Mouse (Mus musculus) kidney, postnatal 36 days (tissue): ENCODE data around the gene Pdlim1.
"Not testable (repeated sequence)": the region's sequence is repeated elsewhere in the genome, so short reads cannot be mapped to it uniquely, and the experiment has no call there.

Experiments used
- DNase-seq, 2 experiments: peaks; one replicate each; pipeline ENCODE4 v3.0.0; 2021 to 2022; ENCODE audit warnings: mixed read lengths in 2 of 2

The Pdlim1 gene

DNA sequence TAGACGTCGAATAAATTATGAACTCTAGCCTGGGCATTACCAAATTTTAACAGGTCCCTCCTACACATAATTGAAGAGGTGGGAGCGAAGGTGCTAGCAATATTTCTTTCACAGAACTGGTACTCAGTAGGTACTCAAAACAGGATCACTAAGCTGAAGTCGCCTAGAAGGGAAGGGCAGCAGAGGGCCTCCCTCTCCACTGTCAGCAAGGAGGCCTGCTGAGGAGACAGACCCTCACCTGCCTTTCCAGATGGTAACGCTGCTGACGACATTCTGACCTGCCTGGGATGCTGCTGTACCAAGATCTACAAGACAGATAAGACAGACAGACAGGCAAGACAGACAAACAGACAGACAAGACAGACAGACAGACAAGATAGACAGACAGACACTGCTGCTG, 31.3 kb downstream of the Pdlim1 start:
- DNase-seq: no peak

DNA sequence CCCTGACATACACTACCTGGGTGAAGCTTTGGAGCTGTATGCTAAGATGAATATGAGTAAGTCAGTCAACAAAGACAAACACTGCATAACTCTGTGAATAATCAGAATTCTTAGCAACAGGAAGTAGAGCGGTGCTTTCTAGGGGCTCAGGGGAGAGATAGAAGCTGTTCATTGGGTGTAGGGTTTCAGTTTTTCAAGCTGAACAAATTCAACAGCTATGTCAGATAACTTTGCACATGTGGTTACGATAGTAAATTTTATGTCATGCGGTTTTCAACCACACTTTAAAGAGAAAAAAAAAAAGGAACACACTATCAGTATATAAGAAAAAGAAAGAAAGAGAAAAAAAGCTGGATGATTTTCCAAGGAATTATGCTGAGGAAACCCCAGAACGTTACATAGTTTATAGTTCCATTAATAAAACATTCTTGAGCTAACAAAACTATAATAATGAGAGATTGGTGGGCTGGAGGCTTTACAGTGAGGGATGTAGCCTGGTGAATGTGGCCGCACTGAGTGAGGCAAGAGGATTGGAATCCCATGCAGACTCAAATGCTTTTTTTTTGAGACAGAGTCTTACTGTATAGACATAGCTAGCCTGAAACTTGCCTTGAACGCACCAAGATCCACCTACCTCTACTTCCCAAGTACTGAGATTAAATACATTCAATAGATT, 33.3 kb downstream of the Pdlim1 start:
- no peak for DNase-seq

DNA sequence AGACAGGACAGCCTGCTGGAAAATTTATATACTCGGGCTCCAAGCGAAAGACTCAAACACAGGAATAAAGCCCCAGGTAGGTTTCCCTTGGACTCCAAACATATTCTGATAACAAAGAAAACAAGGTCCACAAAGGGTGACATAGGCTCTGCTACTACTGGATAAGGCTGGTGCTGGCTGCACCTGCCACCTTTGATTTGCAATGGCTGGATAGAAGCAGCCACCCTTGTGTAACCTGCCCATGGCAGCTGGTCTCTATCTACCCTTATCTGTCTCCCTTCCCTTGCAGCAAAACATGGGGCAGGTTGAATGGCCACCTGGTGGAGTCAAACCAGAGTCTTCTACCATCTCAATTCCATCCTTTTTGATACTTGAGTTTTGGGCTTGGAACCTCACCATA, 39.1 kb downstream of the Pdlim1 start:
- DNase-seq: no peak

DNA sequence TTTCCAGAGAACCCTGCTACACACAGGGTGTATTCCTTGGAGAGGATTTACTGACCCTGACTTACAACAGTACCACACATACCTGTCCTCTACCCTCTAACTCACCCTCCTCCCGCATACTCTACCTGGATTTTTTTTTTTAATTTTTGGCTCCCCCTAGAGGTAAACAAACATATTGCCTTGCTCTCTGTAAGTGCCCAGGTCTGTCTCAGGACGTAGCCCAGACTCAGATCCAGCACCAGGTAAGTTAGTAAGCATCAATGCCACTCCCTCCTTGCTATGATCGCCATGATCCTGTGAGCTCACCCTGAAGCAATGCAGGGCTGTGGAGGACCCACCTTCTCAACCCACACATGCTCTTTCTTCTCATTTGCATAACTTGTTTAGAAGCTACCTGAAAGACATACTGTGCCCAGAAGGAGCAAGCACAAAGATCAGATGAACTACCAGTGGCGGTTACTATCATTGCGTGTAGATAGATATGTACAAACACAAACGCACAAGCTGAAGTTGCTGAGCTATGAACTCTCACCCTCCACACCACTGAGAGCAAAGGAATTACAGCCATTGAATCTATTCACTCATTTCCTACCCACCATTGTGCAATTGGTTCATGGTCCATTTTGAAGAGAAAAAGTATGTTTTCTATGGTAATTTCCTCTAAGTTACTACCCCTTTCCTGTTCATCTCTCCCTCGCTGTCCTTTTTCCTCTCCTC, 39.7 kb downstream of the Pdlim1 start:
- DNase-seq: no peak

DNA sequence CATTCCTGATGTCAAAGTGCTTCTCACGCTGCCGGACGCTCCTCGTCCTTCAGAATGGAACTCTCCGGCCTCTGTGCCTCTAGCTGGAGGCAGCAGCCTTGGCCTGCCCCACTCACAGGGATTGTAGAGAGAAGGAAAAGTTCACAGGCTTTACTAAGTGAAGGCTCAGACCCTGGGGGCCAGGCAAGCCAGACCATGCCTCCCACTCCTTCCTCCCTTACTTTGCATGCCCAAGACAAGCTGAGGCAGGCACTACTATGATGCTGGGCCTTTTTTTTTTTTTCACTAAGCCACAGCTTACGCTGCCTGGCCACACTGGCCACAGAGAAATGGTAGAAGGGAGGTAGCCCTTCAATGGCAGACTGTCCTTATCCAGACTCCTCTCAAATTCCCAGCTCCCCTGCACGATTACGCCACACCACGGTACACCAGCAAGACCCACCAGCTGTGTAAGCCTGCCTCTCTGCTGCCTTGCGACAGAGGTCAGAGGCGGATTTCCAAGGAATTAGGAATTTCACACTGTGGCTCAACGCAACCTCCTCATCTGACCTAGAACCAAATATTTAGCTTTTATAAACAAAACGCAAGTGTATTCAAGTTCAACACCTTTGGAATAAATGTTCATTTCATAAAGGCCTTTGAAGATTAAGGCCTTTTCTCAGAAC, 40.4 kb downstream of the Pdlim1 start:
- DNase-seq: peak in 1 of 2 experiments; percentile 23

DNA sequence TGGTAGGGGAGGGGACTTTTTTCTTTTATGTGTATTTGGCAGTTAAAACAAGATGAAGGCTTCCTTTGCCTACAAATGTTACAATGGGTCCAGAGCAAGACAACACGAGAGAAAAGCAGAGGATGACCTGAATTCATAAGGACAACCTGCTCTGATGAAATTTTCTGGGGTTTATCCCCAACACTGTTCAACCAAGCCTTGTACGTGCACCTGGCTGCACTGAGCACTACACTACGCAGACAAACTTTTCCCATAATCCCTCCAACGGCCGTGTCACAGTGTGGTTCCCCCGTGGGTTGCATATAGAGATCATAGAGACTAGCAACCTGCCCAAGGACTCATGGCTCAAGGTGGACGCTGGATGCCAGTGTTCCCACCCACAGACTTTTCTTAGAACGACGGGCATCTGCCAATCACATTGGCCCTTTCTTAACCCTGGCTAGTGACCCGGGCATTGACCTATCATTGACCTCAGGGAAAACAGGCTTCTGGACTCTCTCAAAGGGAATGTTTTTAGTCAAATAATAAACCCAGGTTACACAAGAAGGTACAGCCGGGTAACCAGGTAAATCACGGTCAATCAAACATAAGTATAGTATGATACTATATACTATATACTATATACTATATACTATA, 45.0 kb downstream of the Pdlim1 start:
- DNase-seq: peak; percentile 24 to 44

DNA sequence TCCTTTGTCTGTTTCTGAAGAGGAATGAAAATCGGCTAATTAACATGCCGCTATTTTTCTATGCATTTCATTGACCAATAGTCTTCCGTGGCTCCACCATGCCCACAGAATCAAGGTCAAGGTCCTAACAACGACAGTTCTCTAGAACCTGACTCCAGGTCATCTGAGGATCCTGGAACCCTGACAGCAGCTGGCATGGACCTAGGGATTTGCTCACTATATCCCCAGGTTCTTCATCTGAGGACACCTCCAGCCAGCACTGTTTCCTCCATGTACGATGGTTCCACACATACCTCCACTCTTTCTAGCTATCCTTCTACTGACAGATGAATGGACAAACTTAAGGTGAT, 45.9 kb downstream of the Pdlim1 start:
- DNase-seq: peak; percentile 50 to 69

DNA sequence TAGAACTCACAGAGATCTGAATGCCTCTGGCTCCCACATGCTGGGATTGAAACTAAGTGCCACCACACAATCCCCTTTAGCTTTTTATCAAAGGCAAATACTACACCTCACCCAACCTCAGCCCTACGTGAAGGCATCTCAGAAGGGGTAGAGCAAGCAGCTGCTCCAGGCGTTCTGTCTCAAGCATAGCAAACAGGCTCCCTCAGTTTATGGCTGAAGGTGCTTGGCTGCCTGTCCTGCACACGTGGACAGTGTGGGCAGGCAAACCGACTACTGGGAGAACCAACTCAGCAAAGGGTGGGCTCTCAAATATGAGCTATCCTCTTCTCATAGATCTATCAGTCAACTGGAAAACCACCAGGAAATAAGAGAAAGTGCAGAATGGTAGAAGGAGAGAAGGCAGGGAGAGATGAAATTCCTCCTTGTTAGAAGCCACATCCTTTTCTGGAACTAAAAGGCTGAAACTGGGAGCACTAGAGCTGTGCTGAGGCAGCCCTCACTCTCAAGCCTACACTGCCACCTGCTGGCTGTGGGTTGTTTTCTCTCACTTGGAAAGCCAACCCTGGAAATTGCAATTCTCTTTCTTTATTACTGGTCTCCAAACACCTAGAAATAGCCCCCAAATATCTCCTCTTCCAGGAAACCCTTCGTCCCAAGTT, 46.4 kb downstream of the Pdlim1 start:
- peak; percentile 57 to 90 for DNase-seq

DNA sequence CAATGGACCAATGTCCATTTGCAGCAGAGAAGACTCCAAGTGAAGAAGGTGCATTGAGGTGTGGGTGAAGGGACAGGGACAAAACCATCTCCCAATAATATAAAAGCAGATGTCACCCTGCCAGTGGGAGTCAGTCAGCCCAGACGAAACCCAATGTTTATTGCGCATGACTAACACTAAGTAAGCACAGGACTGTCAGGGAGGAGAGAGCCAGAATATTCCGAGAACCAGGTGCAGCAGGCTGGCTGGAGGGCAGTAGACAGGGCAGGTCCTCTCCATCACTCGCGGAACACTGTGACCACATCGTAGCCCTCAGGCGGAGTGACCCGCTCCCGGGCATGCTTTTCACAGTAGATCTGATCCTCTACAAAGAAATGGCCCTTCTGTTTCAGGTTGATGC, 49.3 kb downstream of the Pdlim1 start:
- DNase-seq: not testable (repeated sequence)

DNA sequence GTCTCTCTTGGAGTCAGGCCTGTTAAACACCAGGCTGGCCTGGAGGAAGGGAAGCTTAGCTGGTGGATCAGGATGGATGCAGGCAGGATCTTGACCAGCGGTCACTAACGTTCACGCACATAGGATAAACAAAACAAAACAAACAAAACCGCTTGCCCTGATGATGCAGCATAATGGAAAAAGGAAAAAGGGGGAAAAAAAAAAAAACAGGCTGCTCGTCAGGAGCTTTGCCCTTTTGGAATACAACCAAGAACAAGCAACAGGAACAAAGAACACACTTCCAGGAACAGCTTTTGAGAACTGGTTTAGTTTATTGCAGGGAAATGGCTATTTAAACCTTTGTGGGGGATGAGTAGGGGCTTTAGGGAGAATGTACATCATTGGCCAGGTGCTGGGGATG, 50.8 kb downstream of the Pdlim1 start:
- DNase-seq: no peak

DNA sequence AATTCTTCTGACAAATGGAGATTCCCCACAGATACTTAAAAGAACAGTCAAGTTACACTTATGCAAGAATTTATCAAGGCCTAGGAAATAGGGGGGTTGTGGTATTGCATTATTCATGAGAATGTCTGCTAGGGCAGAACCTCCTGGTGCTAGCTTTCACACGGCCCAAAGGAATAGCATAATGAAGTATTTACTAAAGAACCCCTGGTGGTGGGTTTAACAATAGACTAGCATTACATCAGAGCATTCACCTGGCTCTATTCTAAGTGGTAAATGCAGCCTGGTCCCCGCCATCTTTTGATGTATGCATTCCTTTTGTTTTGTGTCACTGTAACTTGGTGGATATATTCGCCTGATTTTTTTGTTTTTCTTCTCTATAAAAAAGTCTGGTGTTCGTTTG, 68.7 kb downstream of the Pdlim1 start:
- not testable (repeated sequence) for DNase-seq

DNA sequence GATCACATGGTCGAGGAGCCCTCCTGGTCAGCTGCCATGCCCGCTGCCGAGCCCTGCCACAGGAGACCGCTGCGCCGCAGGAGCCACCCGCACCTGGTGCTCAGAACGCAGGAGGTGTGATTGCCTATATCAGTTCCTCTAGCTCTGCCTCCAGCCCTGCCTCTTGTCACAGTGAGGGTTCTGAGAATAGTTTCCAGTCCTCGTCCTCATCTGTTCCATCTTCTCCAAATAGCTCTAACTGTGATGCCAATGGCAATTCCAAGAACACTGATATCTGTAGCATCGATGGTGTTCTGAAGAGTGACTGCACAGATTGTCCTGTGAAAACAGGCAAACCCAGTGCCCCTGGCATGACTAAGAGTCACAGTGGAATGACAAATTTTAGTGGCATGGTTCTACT, 81.0 kb downstream of the Pdlim1 start:
- no peak for DNase-seq

DNA sequence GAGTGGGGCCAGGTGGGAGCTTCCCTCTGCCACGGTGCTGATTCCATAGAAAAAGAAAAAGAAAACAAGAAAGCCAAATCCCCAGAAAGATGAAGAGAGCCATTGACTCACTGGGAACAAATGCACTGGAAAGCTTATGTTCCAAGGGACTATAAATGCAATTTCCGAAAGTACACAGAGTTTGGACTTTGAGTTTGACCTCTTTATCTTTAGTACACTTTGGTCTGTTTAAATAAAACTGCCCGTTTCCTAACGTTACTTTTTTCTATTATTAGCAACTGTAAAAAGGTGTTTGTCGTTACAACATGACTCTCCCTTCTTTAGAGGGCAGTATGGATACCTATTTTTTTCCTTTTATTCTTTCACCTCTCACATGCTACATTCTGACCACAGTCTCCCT, 84.5 kb downstream of the Pdlim1 start, which contains the start of gene Cyp2c70:
Cyp2c70 (minus strand) TSS at position 174 of the 400 bp plus-strand sequence.
- no peak for DNase-seq

DNA sequence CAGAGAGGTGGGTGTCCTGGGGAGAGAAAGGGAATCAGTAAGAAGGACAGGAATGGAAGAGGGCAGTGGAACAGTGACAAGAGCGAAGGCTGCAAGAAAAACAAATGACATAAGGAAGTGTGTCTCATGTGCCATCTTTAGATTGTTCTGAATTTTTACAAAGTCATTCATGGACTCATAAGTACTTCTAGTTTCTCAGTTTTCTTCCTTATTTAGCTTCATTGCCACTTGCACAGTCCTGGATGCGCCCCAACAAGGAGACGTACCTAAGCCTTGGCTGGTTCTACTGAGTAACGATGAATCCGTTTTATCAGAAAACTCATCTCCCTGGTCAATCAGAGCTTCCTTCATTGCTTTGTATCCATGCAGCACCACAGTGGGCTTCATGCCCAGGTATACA, 88.0 kb downstream of the Pdlim1 start:
- DNase-seq: no peak

DNA sequence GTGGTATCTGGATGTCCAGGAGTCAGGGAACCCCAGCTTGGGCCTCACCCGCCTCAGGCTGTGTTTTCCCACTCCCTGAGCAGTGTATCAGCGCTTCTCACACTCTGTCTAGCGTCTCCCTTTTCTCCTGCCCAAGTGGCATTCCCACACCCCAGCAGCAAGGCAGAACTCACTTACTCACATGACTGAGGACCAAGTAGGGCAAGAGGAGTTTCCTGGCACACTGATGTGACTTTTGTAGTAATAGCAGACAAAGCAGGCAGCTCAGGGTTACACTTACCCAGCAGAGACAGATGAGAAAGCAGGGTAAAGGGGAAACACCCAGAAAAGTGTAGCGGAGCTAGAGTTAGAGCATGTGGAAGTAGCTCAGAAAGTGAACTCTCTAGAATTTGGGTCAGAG, 93.3 kb downstream of the Pdlim1 start:
- peak; percentile 1 for DNase-seq
